Mouse (Mus musculus): ENCODE measurements at regions not wholly inside any gene's neighbourhood (a gene's known extent, or its start where the extent isn't known, plus 50 kb on each side); places are given as distances from the start of the nearest gene placed in this dataset.

DNA sequence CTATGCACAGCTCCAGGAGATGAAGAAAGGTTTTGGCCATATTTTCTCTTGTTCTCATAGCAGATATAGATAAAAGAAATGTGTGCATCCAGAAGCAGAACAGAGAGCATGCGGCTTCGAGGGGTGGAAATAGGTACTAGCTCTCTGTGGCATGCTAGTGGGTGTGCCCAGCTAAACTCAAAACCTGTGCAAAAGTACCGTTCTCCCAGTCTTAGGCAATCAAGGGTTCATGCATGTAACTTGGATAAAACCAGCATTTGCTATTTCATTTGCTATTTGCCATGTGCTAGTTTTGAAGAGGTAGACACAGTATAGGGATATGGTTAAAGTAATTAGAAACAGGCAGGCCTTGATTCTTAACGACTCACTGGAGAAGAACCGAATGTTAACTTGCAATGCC is 317.6 kb upstream of the Zeb2 start:
- H3K27me3 ChIP-seq (ENCODE audit: control insufficient read depth, insufficient read depth, low read length), result no peaks in the 10 kb centered on the region
- no peak for DNase-seq
- H3K27ac ChIP-seq (ENCODE audit: insufficient read depth, low read length), result no peak overlapping the region
- no peak overlapping the region for H3K4me3 ChIP-seq (replicated peaks; ENCODE audit: insufficient read depth, low read depth, low read length)
- H3K4me1 ChIP-seq (ENCODE audit: control insufficient read depth, insufficient read depth, low read length), result no peaks in the 10 kb centered on the region
- WGBS, result 84% methylated on average over 5 of the region's 5 CpGs
- TF ChIP-seq POLR2A (IDR thresholded peaks at IDR 0.05; ENCODE audit: borderline replicate concordance, insufficient read depth, low read length), result no peak
- no peak for TF ChIP-seq CTCF (IDR thresholded peaks at IDR 0.05; ENCODE audit: borderline replicate concordance, insufficient read depth, low read depth, low read length)

DNA sequence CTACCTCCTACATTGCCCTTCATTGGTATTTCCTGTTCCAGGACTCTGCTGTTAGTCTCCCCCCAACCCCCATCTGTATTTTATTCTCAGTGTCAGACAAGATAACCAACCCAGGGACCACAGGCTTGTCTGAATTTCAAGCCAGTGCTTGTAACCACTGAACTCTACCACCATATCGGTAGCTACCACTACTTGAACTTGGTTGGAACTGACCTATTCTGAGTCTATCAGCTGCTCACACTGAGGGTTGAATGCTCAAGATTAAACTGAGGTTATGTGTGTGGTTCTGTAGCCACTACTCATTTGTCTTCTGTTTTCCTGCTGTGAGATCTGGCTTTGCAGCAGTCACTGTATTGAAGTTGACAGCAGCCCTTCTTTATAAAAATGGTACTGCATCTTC is 317.0 kb upstream of the Zeb2 start:
- TF ChIP-seq POLR2A (IDR thresholded peaks at IDR 0.05; ENCODE audit: borderline replicate concordance, insufficient read depth, low read length) (no peak), CTCF (IDR thresholded peaks at IDR 0.05; ENCODE audit: borderline replicate concordance, insufficient read depth, low read depth, low read length) (no peak)
- Histone ChIP-seq H3K4me1 (ENCODE audit: control insufficient read depth, insufficient read depth, low read length) (no peaks in the 10 kb centered on the region), H3K27me3 (ENCODE audit: control insufficient read depth, insufficient read depth, low read length) (no peaks in the 10 kb centered on the region), H3K4me3 (replicated peaks; ENCODE audit: insufficient read depth, low read depth, low read length) (no peak overlapping the region), H3K27ac (ENCODE audit: insufficient read depth, low read length) (no peak overlapping the region)
- WGBS, result 93% methylated on average over 1 of the region's 1 CpGs
- DNase-seq, result no peak

DNA sequence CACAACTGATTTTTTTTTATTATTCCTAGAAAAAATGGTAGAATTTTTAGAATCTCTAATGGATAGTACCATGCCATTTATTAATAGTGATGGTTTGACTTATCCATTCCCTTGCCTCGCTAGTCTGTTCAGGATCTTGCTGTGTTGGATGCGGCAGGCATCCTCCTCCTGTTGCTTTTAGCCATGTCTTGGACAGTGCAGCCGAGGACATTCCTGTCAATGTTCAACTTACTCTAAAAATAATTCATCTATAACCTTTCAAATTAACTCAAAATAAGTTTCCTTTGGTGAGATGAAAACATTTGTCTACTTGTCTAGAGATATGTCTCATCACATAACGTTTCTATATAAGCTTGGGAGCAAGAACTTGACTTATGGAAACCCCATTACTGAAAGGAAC is 314.2 kb upstream of the Zeb2 start:
- no peaks in the 10 kb centered on the region for H3K4me1 ChIP-seq (ENCODE audit: control insufficient read depth, insufficient read depth, low read length)
- DNase-seq, result no peak
- H3K27me3 ChIP-seq (ENCODE audit: control insufficient read depth, insufficient read depth, low read length), result no peaks in the 10 kb centered on the region
- H3K27ac ChIP-seq (ENCODE audit: insufficient read depth, low read length), result no peak overlapping the region
- H3K4me3 ChIP-seq (replicated peaks; ENCODE audit: insufficient read depth, low read depth, low read length), result no peak overlapping the region
- 83% methylated on average over 4 of the region's 4 CpGs for WGBS
- TF ChIP-seq CTCF (IDR thresholded peaks at IDR 0.05; ENCODE audit: borderline replicate concordance, insufficient read depth, low read depth, low read length) (no peak), POLR2A (IDR thresholded peaks at IDR 0.05; ENCODE audit: borderline replicate concordance, insufficient read depth, low read length) (no peak)

DNA sequence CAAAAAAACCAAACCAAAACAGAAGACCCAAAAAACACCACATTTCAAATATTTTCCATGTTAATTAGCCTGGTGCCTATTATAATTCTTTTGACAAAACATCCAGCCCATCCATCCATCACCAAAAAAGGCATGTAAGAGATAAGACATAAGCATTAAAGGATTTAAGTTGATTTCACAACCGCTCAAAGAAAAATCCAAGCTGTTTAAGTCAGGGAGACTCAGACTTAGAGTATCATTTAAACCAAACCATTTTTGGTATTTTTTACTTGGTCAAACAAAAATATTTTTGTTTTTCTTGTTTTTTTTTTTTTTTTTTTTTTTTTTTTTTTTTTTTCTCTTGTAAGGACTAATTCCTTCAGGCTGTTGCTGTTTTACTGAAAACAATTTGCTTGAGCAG is 304.6 kb upstream of the Zeb2 start:
- Histone ChIP-seq H3K27me3 (ENCODE audit: control insufficient read depth, insufficient read depth, low read length) (no peaks in the 10 kb centered on the region), H3K4me1 (ENCODE audit: control insufficient read depth, insufficient read depth, low read length) (no peaks in the 10 kb centered on the region), H3K27ac (ENCODE audit: insufficient read depth, low read length) (no peak overlapping the region), H3K4me3 (replicated peaks; ENCODE audit: insufficient read depth, low read depth, low read length) (no peak overlapping the region)
- no peak for DNase-seq
- no peak for TF ChIP-seq POLR2A (IDR thresholded peaks at IDR 0.05; ENCODE audit: borderline replicate concordance, insufficient read depth, low read length)
- no peak for TF ChIP-seq CTCF (IDR thresholded peaks at IDR 0.05; ENCODE audit: borderline replicate concordance, insufficient read depth, low read depth, low read length)
- 100% methylated on average over 1 of the region's 1 CpGs for WGBS

DNA sequence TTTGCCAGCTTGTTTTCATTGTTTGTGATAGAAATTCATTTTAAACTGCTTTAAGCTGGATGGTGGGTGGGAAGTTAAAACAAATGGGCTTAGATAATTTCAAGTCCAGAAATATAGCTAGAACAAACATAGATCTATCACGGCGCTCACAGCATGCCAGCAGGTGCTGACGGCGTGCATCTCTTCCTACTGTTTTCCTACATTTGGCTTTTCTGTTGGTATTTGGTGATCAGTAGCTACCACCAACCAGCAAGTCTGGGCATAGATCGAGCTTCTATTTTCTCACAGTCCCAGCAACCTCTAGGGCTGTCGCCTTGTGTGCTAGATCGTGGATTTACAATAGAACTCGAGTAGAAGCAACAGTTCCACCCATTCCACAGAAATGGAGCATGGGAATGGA is 290.9 kb upstream of the Zeb2 start:
- no peak for DNase-seq
- 78% methylated on average over 8 of the region's 8 CpGs for WGBS
- Histone ChIP-seq H3K4me3 (replicated peaks; ENCODE audit: insufficient read depth, low read depth, low read length) (no peak overlapping the region), H3K27me3 (ENCODE audit: control insufficient read depth, insufficient read depth, low read length) (no peaks in the 10 kb centered on the region), H3K4me1 (ENCODE audit: control insufficient read depth, insufficient read depth, low read length) (no peaks in the 10 kb centered on the region), H3K27ac (ENCODE audit: insufficient read depth, low read length) (no peak overlapping the region)
- TF ChIP-seq CTCF (IDR thresholded peaks at IDR 0.05; ENCODE audit: borderline replicate concordance, insufficient read depth, low read depth, low read length) (no peak), POLR2A (IDR thresholded peaks at IDR 0.05; ENCODE audit: borderline replicate concordance, insufficient read depth, low read length) (no peak)

DNA sequence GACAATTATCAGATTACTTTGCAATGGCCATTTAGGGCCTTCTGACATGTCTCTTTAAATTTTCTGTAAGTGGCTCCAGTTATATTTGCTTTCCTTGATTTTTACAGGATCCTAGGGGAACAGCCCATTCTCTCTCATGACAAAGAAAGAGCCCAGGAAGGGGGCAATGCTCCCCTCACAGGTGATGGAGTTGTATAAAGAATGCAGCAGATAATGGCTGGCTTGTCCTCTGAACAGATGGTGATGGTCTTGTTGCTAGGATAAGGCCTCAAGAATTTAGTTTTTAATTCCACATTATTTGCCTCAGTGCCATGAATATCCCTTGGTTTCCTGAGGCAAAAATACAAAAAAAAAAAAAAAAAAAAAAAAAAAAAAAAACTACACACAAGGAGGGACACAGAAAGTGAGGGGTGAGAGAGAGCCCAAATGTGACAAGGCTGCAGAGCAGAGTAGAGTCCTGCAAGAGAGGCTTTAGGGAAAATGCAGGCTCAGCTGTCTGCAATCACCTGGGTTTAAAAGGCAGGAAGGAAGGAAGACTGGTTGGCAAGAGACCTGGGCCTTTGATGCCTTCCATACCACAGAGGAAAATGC is 272.8 kb upstream of the Zeb2 start:
- H3K4me1 ChIP-seq (ENCODE audit: control insufficient read depth, insufficient read depth, low read length), result no peaks in the 10 kb centered on the region
- TF ChIP-seq POLR2A (IDR thresholded peaks at IDR 0.05; ENCODE audit: borderline replicate concordance, insufficient read depth, low read length) (no peak), CTCF (IDR thresholded peaks at IDR 0.05; ENCODE audit: borderline replicate concordance, insufficient read depth, low read depth, low read length) (no peak)
- H3K27ac ChIP-seq (ENCODE audit: insufficient read depth, low read length), result no peak overlapping the region
- no peaks in the 10 kb centered on the region for H3K27me3 ChIP-seq (ENCODE audit: control insufficient read depth, insufficient read depth, low read length)
- H3K4me3 ChIP-seq (replicated peaks; ENCODE audit: insufficient read depth, low read depth, low read length), result no peak overlapping the region
- DNase-seq, result no peak

DNA sequence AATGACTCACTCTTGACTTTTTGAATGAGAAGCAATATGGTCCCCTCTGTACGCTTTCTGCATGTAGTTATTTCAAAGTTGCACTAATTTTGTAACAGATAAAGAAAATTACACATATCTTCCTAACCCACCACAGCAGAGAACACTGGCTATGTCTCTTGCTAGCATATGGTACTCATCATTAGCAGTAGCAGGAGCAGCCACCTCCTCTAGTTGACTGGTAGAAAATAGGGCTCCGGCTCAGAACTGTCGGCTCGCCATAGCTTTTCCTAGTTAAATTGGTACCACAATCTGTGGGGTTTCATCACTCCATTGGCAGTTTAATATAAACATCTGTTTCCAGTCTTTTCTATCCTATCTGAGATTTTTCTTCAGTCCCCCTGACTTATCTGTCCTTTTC is 254.1 kb upstream of the Zeb2 start:
- no peak overlapping the region for H3K4me3 ChIP-seq (replicated peaks; ENCODE audit: insufficient read depth, low read depth, low read length)
- TF ChIP-seq CTCF (IDR thresholded peaks at IDR 0.05; ENCODE audit: borderline replicate concordance, insufficient read depth, low read depth, low read length), result no peak
- no peak for TF ChIP-seq POLR2A (IDR thresholded peaks at IDR 0.05; ENCODE audit: borderline replicate concordance, insufficient read depth, low read length)
- H3K27me3 ChIP-seq (ENCODE audit: control insufficient read depth, insufficient read depth, low read length), result no peaks in the 10 kb centered on the region
- no peak overlapping the region for H3K27ac ChIP-seq (ENCODE audit: insufficient read depth, low read length)
- 93% methylated on average over 4 of the region's 4 CpGs for WGBS
- no peaks in the 10 kb centered on the region for H3K4me1 ChIP-seq (ENCODE audit: control insufficient read depth, insufficient read depth, low read length)
- DNase-seq, result no peak

DNA sequence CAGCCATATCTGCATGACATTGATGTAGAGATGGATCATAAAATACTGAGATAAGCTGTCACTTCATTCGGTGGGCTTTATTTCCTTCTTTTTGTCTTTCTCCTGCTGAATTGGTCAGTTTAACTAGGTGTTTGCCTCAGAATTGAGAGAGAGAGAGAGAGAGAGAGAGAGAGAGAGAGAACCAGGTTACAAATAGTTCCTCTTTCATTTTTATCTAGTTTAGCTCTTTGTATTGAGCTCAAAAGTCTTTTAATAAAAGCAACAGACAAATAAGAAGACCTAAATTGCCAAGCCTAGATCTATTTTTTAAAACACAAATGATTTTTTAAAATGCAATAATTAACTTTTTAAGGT is 253.4 kb upstream of the Zeb2 start:
- no peak overlapping the region for H3K4me3 ChIP-seq (replicated peaks; ENCODE audit: insufficient read depth, low read depth, low read length)
- no peak overlapping the region for H3K27ac ChIP-seq (ENCODE audit: insufficient read depth, low read length)
- no peak for TF ChIP-seq CTCF (IDR thresholded peaks at IDR 0.05; ENCODE audit: borderline replicate concordance, insufficient read depth, low read depth, low read length)
- TF ChIP-seq POLR2A (IDR thresholded peaks at IDR 0.05; ENCODE audit: borderline replicate concordance, insufficient read depth, low read length), result no peak
- no peaks in the 10 kb centered on the region for H3K4me1 ChIP-seq (ENCODE audit: control insufficient read depth, insufficient read depth, low read length)
- 88% methylated on average over 1 of the region's 1 CpGs for WGBS
- no peaks in the 10 kb centered on the region for H3K27me3 ChIP-seq (ENCODE audit: control insufficient read depth, insufficient read depth, low read length)
- no peak for DNase-seq
